Mouse (Mus musculus) heart, embryonic 15.5 days (tissue): ENCODE results near the gene Atad1. TPM values are rescaled to one million over a fixed set of nuclear protein-coding genes. Genes with fewer than 3 reads are reported as not detected.

Experiments used
- ATAC-seq: fragments of 200-750 bp; cut with Nextera tagmentation; replicated peaks from 2 replicates; pipeline ENCODE4 v1.8.0; 2017; ENCODE audit warnings: low read depth, moderate TSS enrichment; ENCODE audit not compliant: insufficient number of reproducible peaks, insufficient read depth, low FRiP score
- H3K27ac ChIP-seq: fragments of 300-500 bp; sonication (generic); 2 replicates; pipeline ENCODE4 v1.5.1; 2015; ENCODE audit warnings: mild to moderate bottlenecking, inconsistent platforms
- H3K27me3 ChIP-seq: fragments of 300-500 bp; sonication (generic); 2 replicates; pipeline ENCODE4 v1.6.1; 2015; ENCODE audit warnings: inconsistent platforms
- H3K36me3 ChIP-seq: fragments of 300-500 bp; sonication (generic); 2 replicates; pipeline ENCODE4 v1.6.1; 2015; ENCODE audit warnings: mild to moderate bottlenecking, inconsistent platforms
- H3K4me1 ChIP-seq: fragments of 300-500 bp; sonication (generic); replicated peaks from 2 replicates; pipeline ENCODE4 v1.6.1; 2015; ENCODE audit warnings: inconsistent platforms
- H3K4me2 ChIP-seq: fragments of 300-500 bp; sonication (generic); 2 replicates; pipeline ENCODE4 v1.6.1; 2015; ENCODE audit warnings: inconsistent platforms, mild to moderate bottlenecking, moderate library complexity
- H3K4me3 ChIP-seq: fragments of 300-500 bp; sonication (generic); 2 replicates; pipeline ENCODE4 v1.5.1; 2015; ENCODE audit warnings: mild to moderate bottlenecking, inconsistent platforms
- H3K9ac ChIP-seq: fragments of 300-500 bp; sonication (generic); 2 replicates; pipeline ENCODE4 v1.6.1; 2015; ENCODE audit warnings: mild to moderate bottlenecking, inconsistent platforms
- H3K9me3 ChIP-seq: fragments of 300-500 bp; sonication (generic); replicated peaks from 2 replicates; pipeline ENCODE4 v1.6.1; 2016; ENCODE audit warnings: inconsistent platforms
- WGBS: fragments of 180-500 bp; shearing (Covaris S2); methylation state at CpG from one replicate; pipeline ENCODE4 v1.1.7; 2015; ENCODE audit warnings: mixed read lengths; 5-methylcytosine and 5-hydroxymethylcytosine counted together
- polyA plus RNA-seq: library from polyadenylated mRNA; unstranded; fragments of >200 nt; fragmentation: Nextera tagmentation; extraction: Ambion mirVana; gene quantifications from 2 replicates; pipeline ENCODE4 v1.2.1, GENCODE M21; 2015

The Atad1 gene
- polyA plus RNA-seq, 1 experiment from 2014 or later: 56.9 TPM

DNA sequence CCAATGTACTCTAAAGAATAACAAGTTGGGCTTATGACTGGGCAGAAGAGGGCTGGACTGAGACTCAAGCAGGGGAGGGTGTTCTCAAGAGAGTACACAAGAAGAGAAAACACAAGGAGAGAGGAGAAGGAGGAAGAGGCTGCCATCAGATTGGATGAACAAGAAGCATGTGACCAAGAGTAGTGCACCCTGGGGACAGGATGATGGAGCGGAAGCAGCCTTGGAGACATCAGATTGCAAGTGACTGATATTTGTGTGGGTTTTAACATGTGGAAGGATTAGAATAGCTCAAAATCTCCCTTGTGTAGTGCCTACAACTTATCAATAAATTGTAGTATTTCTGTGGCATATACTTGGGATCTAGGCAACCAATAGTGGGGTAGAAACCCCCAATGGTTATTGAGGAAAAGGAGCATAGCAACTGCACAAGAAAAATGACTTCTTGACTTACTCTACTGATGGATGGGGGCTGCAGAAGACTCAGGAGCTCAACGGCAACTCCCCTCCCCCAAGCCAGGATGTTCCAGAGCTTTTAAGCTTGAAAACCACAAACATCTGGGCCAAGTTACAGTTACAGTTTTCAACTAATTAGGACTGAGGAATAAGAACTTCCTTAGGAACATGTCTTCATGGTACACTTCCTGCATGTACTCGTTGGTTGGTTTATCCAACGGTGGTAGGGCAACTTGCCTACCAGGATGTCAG lies 1.2 kb upstream of the Atad1 start:
- Histone ChIP-seq H3K4me3 (no peak overlapping the region), H3K9me3 (no peaks in the 10 kb centered on the region), H3K4me1 (no peaks in the 10 kb centered on the region), H3K4me2 (no peak overlapping the region), H3K27me3 (no peaks in the 10 kb centered on the region), H3K9ac (no peak overlapping the region), H3K27ac (no peak overlapping the region), H3K36me3 (no peaks in the 10 kb centered on the region)
- 81% methylated on average over 4 of the region's 4 CpGs for WGBS
- no peak for ATAC-seq

DNA sequence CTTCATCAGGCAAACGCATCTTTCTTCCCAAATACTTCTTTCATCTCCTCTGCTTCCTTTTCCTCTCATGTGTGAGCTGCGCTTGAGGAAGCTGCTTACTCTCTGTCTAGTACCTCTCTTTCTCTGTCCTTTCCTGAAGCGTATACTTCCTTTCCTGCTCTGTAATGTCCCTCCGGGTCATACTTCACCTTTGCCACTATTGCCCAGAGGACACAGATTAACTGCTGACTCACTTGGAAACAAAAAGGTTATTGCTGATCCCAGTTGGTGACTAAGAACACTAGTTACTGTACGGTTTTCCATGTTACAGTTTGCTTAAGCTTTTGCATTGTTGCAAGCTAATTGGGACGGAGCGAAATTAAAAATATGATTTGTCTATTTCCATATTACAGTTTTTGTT lies 1.7 kb downstream of the Atad1 start:
- WGBS: 77% methylated on average over 7 of the region's 7 CpGs
- no peaks in the 10 kb centered on the region for H3K9me3 ChIP-seq
- H3K36me3 ChIP-seq: no peaks in the 10 kb centered on the region
- H3K27ac ChIP-seq: no peak overlapping the region
- no peaks in the 10 kb centered on the region for H3K27me3 ChIP-seq
- no peak overlapping the region for H3K4me3 ChIP-seq
- no peak for ATAC-seq
- H3K9ac ChIP-seq: no peak overlapping the region
- no peak overlapping the region for H3K4me2 ChIP-seq
- H3K4me1 ChIP-seq: no peaks in the 10 kb centered on the region

DNA sequence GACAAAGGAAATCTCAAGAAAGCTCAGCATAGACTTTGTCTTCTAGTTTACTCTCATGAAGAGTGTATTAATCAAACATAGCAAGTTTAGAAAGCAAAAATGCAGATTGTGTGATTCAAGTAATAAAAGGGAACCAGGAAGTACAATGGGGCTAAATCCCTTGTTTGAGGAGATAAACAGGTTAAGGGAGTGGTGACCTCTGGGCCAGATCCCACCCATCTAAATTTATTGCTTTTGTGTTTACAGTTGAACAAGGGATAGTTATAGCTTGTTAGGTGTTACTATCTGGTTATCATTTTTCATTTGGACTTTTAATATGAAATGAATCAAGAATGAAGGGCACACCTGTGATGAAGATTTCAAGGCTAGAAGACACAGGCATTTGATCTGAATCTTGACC lies 6.7 kb downstream of the Atad1 start:
- H3K27me3 ChIP-seq: no peaks in the 10 kb centered on the region; the same call in 1 of the 2 replicates
- H3K9ac ChIP-seq: no peak overlapping the region
- H3K27ac ChIP-seq: no peak overlapping the region
- no peaks in the 10 kb centered on the region for H3K36me3 ChIP-seq
- no peak overlapping the region for H3K4me2 ChIP-seq
- H3K4me1 ChIP-seq: no peaks in the 10 kb centered on the region
- H3K4me3 ChIP-seq: no peak overlapping the region
- ATAC-seq: no peak
- no peaks in the 10 kb centered on the region for H3K9me3 ChIP-seq

DNA sequence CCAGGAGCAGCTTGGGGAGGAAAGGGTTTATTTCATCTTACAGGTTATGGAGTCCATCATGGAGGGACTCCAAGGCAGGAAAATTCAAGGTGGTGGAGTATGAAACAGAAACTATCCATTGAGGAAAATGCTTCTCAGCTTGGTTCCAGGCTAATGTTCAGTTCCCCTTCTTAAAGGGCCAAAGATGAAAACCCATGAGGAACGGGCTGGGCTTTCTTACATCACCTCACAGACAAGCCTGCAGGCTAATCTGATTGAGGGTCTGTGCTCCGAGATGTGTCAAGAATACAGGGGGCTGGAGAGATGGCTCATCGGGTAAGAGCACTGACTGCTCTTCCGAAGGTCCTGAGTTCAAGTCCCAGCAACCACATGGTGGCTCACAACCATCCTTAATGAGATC lies 9.8 kb downstream of the Atad1 start:
- no peak overlapping the region for H3K9ac ChIP-seq
- no peak for ATAC-seq
- H3K27ac ChIP-seq: no peak overlapping the region
- no peaks in the 10 kb centered on the region for H3K9me3 ChIP-seq
- H3K4me1 ChIP-seq: peaks cover 8% of the 10 kb centered on the region
- no peak overlapping the region for H3K4me3 ChIP-seq
- no peaks in the 10 kb centered on the region for H3K36me3 ChIP-seq
- whole genome bisulfite sequencing: 78% methylated on average over 4 of the region's 4 CpGs
- H3K4me2 ChIP-seq: no peak overlapping the region
- peaks cover 19% of the 10 kb centered on the region for H3K27me3 ChIP-seq

DNA sequence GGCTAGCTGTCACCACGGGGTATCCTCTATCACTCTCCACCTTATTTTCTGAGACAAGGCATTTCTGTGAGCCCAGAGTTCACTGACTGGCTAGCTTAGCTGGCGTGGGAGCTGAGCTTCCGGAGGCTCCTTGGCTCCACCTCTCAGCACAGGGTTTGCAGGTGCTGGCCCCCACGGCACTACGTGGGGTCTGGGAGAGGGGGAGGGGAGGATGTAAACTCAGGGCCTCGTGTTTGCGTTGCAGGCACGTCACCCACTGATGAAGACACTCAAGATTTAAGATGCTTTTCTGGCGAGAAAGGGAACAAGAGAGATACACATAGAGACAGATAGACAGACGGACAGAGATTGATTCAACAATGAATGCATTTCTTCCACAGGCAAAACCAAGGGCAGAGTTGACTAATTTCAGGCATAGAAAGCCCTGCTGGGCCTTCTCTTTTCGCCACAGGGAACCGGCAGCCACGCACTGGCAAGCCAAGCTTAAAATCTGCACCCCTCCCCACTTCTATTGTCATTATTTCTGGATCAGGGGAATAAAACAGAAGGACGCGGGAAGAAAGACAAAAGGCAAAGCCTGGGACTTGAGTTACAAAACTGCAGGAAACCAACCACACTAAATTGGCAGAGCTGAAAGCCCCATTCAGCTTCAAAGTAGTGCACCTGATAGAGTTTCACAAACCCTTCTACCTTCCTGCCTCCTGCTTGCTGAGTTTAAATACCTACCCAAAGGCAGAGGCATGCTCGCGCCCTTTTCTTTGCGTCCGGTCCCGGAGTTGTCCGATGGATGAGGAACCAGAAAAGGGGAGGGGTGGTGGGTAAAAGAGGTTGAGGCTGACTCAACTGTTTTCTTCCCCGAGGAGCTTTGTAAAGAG lies 12.9 kb downstream of the Atad1 start:
- no peaks in the 10 kb centered on the region for H3K9me3 ChIP-seq
- H3K4me2 ChIP-seq: peak overlapping the region; percentile 44
- peak overlapping the region; percentile 14; the same call in 1 of the 2 replicates for H3K9ac ChIP-seq
- peaks cover 19% of the 10 kb centered on the region for H3K27me3 ChIP-seq
- no peak for ATAC-seq
- WGBS: 4% methylated on average over 22 of the region's 22 CpGs
- H3K4me1 ChIP-seq: peaks cover 8% of the 10 kb centered on the region
- peak overlapping the region; percentile 1 for H3K4me3 ChIP-seq
- H3K27ac ChIP-seq: no peak overlapping the region
- no peaks in the 10 kb centered on the region for H3K36me3 ChIP-seq

GRCm38 (mm10) chr19:32723817-32724216 lies 15.8 kb downstream of the Atad1 start:
- Histone ChIP-seq H3K9ac (no peak overlapping the region), H3K27me3 (peaks cover 19% of the 10 kb centered on the region), H3K4me1 (peaks cover 8% of the 10 kb centered on the region), H3K36me3 (no peaks in the 10 kb centered on the region), H3K4me2 (no peak overlapping the region), H3K27ac (no peak overlapping the region), H3K9me3 (no peaks in the 10 kb centered on the region), H3K4me3 (no peak overlapping the region)
- WGBS: 42% methylated on average over 7 of the region's 7 CpGs
- ATAC-seq: no peak

DNA sequence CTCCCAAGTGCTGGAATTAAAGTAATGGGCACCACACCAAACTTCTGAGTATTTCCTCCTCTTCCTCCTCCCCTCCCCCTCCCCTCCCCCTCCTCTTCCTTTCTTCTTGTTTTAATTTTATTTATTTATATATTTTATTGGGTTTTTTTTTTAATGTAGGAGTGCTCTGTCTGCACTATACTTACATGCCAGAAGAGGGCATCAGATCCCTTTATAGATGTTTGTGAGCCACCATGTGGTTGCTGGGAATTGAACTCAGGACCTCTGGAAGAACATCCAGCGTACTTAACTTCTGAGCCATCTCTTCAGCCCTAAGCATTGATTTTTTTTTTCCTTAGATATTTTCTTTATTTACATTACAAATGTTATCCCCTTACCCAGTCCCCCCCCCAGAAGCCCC lies 19.3 kb downstream of the Atad1 start:
- H3K9me3 ChIP-seq: no peaks in the 10 kb centered on the region
- no peaks in the 10 kb centered on the region for H3K27me3 ChIP-seq
- H3K4me3 ChIP-seq: no peak overlapping the region
- 89% methylated on average over 1 of the region's 1 CpGs for WGBS
- no peaks in the 10 kb centered on the region for H3K4me1 ChIP-seq
- H3K4me2 ChIP-seq: no peak overlapping the region
- no peaks in the 10 kb centered on the region for H3K36me3 ChIP-seq
- H3K27ac ChIP-seq: no peak overlapping the region
- no peak for ATAC-seq
- no peak overlapping the region for H3K9ac ChIP-seq

- 56% methylated on average over 3 of the region's 3 CpGs for WGBS
- no peak for ATAC-seq
- Histone ChIP-seq H3K36me3 (no peaks in the 10 kb centered on the region), H3K4me1 (peaks cover 3% of the 10 kb centered on the region), H3K4me2 (no peak overlapping the region), H3K27ac (no peak overlapping the region), H3K9ac (no peak overlapping the region), H3K9me3 (no peaks in the 10 kb centered on the region), H3K27me3 (no peaks in the 10 kb centered on the region), H3K4me3 (no peak overlapping the region)
Measured at GRCm38 (mm10) chr19:32717590-32717989, 22.0 kb downstream of the Atad1 start.

GRCm38 (mm10) chr19:32715681-32716080 lies 23.9 kb downstream of the Atad1 start:
- Histone ChIP-seq H3K27ac (no peak overlapping the region), H3K4me3 (no peak overlapping the region), H3K4me1 (peaks cover 10% of the 10 kb centered on the region), H3K27me3 (no peaks in the 10 kb centered on the region), H3K9me3 (no peaks in the 10 kb centered on the region), H3K36me3 (no peaks in the 10 kb centered on the region), H3K4me2 (no peak overlapping the region), H3K9ac (no peak overlapping the region)
- no peak for ATAC-seq

- no peak for ATAC-seq
- WGBS: 0% methylated on average over 3 of the region's 3 CpGs
- no peak overlapping the region for H3K9ac ChIP-seq
Measured at GRCm38 (mm10) chr19:32715201-32715600, 24.4 kb downstream of the Atad1 start.

DNA sequence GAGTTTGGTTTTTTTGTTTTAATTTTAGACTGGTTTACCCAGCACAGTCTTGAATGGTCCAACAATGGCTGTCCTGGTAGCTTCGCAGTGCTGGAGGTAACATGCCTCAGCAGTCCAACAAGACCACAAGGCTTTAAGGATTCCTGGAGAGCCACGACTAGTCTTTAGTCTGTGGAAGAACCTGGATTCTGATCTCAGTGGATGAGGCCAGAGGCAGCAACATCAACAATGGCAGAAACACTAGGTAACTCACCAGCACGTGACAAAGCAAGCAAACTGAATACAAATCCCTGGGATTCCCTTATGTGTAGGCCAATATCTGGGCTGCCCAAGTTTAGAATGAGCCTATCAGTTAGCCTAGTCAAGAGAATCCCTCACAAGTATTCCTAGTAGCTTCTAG lies 26.1 kb downstream of the Atad1 start:
- no peak overlapping the region for H3K4me2 ChIP-seq
- H3K4me3 ChIP-seq: no peak overlapping the region
- H3K9ac ChIP-seq: no peak overlapping the region
- no peaks in the 10 kb centered on the region for H3K36me3 ChIP-seq
- 78% methylated on average over 3 of the region's 3 CpGs for WGBS
- H3K4me1 ChIP-seq: peaks cover 14% of the 10 kb centered on the region
- no peaks in the 10 kb centered on the region for H3K9me3 ChIP-seq
- no peak for ATAC-seq
- no peak overlapping the region for H3K27ac ChIP-seq
- no peaks in the 10 kb centered on the region for H3K27me3 ChIP-seq

More at GRCm38 (mm10) chr19:32715201-32715600, 24.4 kb downstream of the Atad1 start:
- Histone ChIP-seq H3K9me3 (no peaks in the 10 kb centered on the region), H3K4me1 (peaks cover 14% of the 10 kb centered on the region), H3K36me3 (no peaks in the 10 kb centered on the region), H3K4me2 (no peak overlapping the region), H3K4me3 (no peak overlapping the region), H3K27ac (no peak overlapping the region), H3K27me3 (no peaks in the 10 kb centered on the region)
